8 mouse cellular contexts compared by ENCODE assay signal in genomic region chr17:8525225-8525721, GRCm38 (mm10). TPM values are rescaled to one million over a fixed set of nuclear protein-coding genes. Genes with fewer than 3 reads are reported as not detected.
DNase-seq lines count a peak whose midpoint lies in the region; ATAC-seq lines count a peak whose summit lies in the region.

Gene Pde10a, plus strand, starts transcription at chr17:8525372.

- H3K9ac ChIP-seq in intestine, embryonic 16.5 days (ENCODE audit: low read depth, low read length), result peak within 1 kb of the TSS; percentile 48
- no peak within 1 kb of the TSS for H3K9ac ChIP-seq in liver, embryonic 15.5 days
- peak within 1 kb of the TSS; percentile 28; the same call in 1 of the 2 replicates for H3K9ac ChIP-seq in stomach, embryonic 14.5 days (replicated peaks; ENCODE audit: low read depth, low read length)

- H3K9me3 ChIP-seq in megakaryocyte, embryonic 14.5 days, result no peaks in the 10 kb centered on the region
- H3K9me3 ChIP-seq in intestine, embryonic 16.5 days (ENCODE audit: control insufficient read depth, low read length), result no peaks in the 10 kb centered on the region
- no peaks in the 10 kb centered on the region for H3K9me3 ChIP-seq in liver, embryonic 15.5 days (replicated peaks)
- H3K9me3 ChIP-seq in stomach, embryonic 14.5 days (ENCODE audit: control insufficient read depth, low read depth, low read length), result no peaks in the 10 kb centered on the region

- peaks cover 22% of the 10 kb centered on the region for H3K4me1 ChIP-seq in megakaryocyte, embryonic 14.5 days
- peaks cover 17% of the 10 kb centered on the region for H3K4me1 ChIP-seq in intestine, embryonic 16.5 days (ENCODE audit: control insufficient read depth, insufficient read depth, low read length)
- no peaks in the 10 kb centered on the region for H3K4me1 ChIP-seq in liver, embryonic 15.5 days (replicated peaks)
- H3K4me1 ChIP-seq in stomach, embryonic 14.5 days (ENCODE audit: control insufficient read depth, insufficient read depth, low read length), result peaks cover 10% of the 10 kb centered on the region; the same call in 1 of the 2 replicates

- 4% methylated on average over 20 of the region's 22 CpGs for WGBS in intestine, embryonic 16.5 days
- 5% methylated on average over 22 of the region's 22 CpGs for WGBS in liver, embryonic 15.5 days (ENCODE audit: insufficient replicate concordance)
- 3% methylated on average over 22 of the region's 22 CpGs for WGBS in stomach, embryonic 14.5 days

- no peak within 1 kb of the TSS for H3K27ac ChIP-seq in intestine, embryonic 16.5 days (ENCODE audit: low read length)
- no peak within 1 kb of the TSS for H3K27ac ChIP-seq in liver, embryonic 15.5 days (replicated peaks)
- H3K27ac ChIP-seq in stomach, embryonic 14.5 days (ENCODE audit: low read length), result no peak within 1 kb of the TSS

- H3K4me3 ChIP-seq in megakaryocyte, embryonic 14.5 days (replicated peaks), result peak within 1 kb of the TSS; percentile 85
- H3K4me3 ChIP-seq in intestine, embryonic 16.5 days (ENCODE audit: low read length), result peak within 1 kb of the TSS; percentile 53
- H3K4me3 ChIP-seq in liver, embryonic 15.5 days (replicated peaks), result peak within 1 kb of the TSS; percentile 31
- H3K4me3 ChIP-seq in stomach, embryonic 14.5 days (ENCODE audit: low read depth, low read length), result peak within 1 kb of the TSS; percentile 46

- peak within 1 kb of the TSS; percentile 95 for H3K4me2 ChIP-seq in intestine, embryonic 16.5 days (ENCODE audit: low read depth, low read length)
- peak within 1 kb of the TSS; percentile 49 for H3K4me2 ChIP-seq in liver, embryonic 15.5 days
- H3K4me2 ChIP-seq in stomach, embryonic 14.5 days (replicated peaks; ENCODE audit: low read depth, low read length), result peak within 1 kb of the TSS; percentile 96

- peaks cover 75% of the 10 kb centered on the region for H3K27me3 ChIP-seq in megakaryocyte, embryonic 14.5 days (replicated peaks)
- peaks cover 55% of the 10 kb centered on the region for H3K27me3 ChIP-seq in intestine, embryonic 16.5 days (replicated peaks; ENCODE audit: control insufficient read depth, insufficient read depth, low read length)
- peaks cover 69% of the 10 kb centered on the region for H3K27me3 ChIP-seq in liver, embryonic 15.5 days
- H3K27me3 ChIP-seq in stomach, embryonic 14.5 days (ENCODE audit: control insufficient read depth, insufficient read depth, low read length), result peaks cover 26% of the 10 kb centered on the region; the same call in 1 of the 2 replicates

- no peaks in the 10 kb centered on the region for H3K36me3 ChIP-seq in megakaryocyte, embryonic 14.5 days (replicated peaks; ENCODE audit: low read length)
- no peaks in the 10 kb centered on the region for H3K36me3 ChIP-seq in intestine, embryonic 16.5 days (ENCODE audit: control insufficient read depth, insufficient read depth, low read length)
- H3K36me3 ChIP-seq in liver, embryonic 15.5 days (replicated peaks), result no peaks in the 10 kb centered on the region
- H3K36me3 ChIP-seq in stomach, embryonic 14.5 days (ENCODE audit: control insufficient read depth, insufficient read depth, low read length), result no peaks in the 10 kb centered on the region

- no peak for ATAC-seq in megakaryocyte, adult 5-6 weeks (ENCODE audit: poor library complexity, severe bottlenecking)
- no peak; the same call in 1 of the 2 replicates for ATAC-seq in intestine, embryonic 16.5 days
- ATAC-seq in liver, embryonic 15.5 days (ENCODE audit: insufficient read depth), result no peak
- no peak; the same call in 1 of the 2 replicates for ATAC-seq in stomach, embryonic 14.5 days (ENCODE audit: insufficient number of reproducible peaks, insufficient read depth, low FRiP score, low read depth)

- peak; percentile 87 for DNase-seq in cerebellum, adult 9-10 months
- peak; percentile 34 for DNase-seq in gastrocnemius, postnatal 10 days
- no peak for DNase-seq in spleen, adult 12 weeks (ENCODE audit: low spot score)

RNA-seq across cellular contexts. Expression of gene Pde10a, which starts in this region (rescaled TPM):
- polyA plus RNA-seq in megakaryocyte, embryonic 14.5 days (2012; ENCODE audit: insufficient read depth, low replicate concordance), result 3.9 and 11.5 TPM in 2 replicates
- 0.27 TPM in 1 of 2 replicates, not detected in the other for total RNA-seq in megakaryocyte, adult 5-6 weeks (2015)
- total RNA-seq in megakaryocyte, adult 5-6 weeks (2017), result 0.04 and 0.07 TPM in 2 replicates
- total RNA-seq in gastrocnemius, postnatal 10 days (2021), result 1 to 10 TPM; 5.7 to 7.4 TPM
- polyA plus RNA-seq in intestine, embryonic 16.5 days (2015; fragmentation: Nextera tagmentation; extraction: Ambion mirVana), result 0.61 and 1.0 TPM in 2 replicates
- polyA plus RNA-seq in liver, embryonic 15.5 days (2015; fragmentation: Nextera tagmentation; extraction: Ambion mirVana), result 0.53 and 0.67 TPM in 2 replicates
- 1.3 and 1.4 TPM in 2 replicates for polyA plus RNA-seq in stomach, embryonic 14.5 days (2014; fragmentation: Nextera tagmentation; extraction: Ambion mirVana)

Comparison
In these comparisons a context has a peak if more than half of its experiments do, and no peak if none do; other contexts are left out.
1. RNA of gene Pde10a (total RNA-seq): 5.7 to 7.4 TPM in gastrocnemius, postnatal 10 days; 0.04 to 0.27 TPM in megakaryocyte, adult 5-6 weeks; every median in the first group is over 4 times any median in the second.
2. H3K4me3 ChIP-seq: peak in every context shown above with its lines; median percentile 85 in megakaryocyte, embryonic 14.5 days; 53 in intestine, embryonic 16.5 days; 46 in stomach, embryonic 14.5 days; 31 in liver, embryonic 15.5 days.
3. Peak in every context shown above with its lines, with median percentiles within 50 percentile points of each other: H3K4me2 ChIP-seq.